Mouse (Mus musculus): ENCODE data around the gene Adam23. TPM values are rescaled to one million over a fixed set of nuclear protein-coding genes. Genes with fewer than 3 reads are reported as not detected.

Adam23 gene
- total and polyA plus RNA-seq, 3 experiments, result 1.0 to 1.7 (median 1.4) TPM

DNA sequence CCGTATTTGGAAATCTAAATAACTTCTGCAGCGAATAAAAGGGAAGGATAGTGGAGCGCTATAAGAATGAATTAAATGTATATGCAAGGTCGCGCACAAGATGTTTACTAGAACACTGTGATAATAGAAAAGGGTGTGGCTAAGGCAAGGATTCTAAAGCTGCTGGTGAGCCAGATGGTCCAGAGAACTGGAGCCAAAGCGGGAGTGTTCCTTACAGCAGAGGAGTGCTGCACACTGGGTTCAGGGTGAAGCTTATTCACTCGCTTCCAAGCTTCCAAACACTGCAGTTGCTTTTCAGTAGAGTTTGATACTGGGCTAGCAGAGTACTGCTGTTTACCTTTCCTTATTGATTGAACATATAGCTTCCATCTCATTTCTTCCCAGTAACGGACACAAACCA is 14.5 kb upstream of the Adam23 start:
- Histone ChIP-seq H3K9ac (ENCODE audit: low read depth, low read length) (no peak overlapping the region), H3K79me2 (replicated peaks; ENCODE audit: control insufficient read depth, insufficient read depth, low read length) (no peaks in the 10 kb centered on the region), H3K27ac (peak overlapping the region; percentile 26; the same call in 1 of the 2 replicates), H3K4me1 (ENCODE audit: control insufficient read depth, insufficient read depth, low read length) (peaks cover 2% of the 10 kb centered on the region), H3K36me3 (ENCODE audit: control insufficient read depth, insufficient read depth, low read length) (no peaks in the 10 kb centered on the region), H3K4me3 (no peak overlapping the region), H3K27me3 (ENCODE audit: control insufficient read depth, insufficient read depth, low read length) (no peaks in the 10 kb centered on the region)
- no peak for TF ChIP-seq POLR2A (IDR thresholded peaks at IDR 0.05; ENCODE audit: insufficient read depth, low read depth, low read length)
- TF ChIP-seq EP300 (IDR thresholded peaks at IDR 0.05; ENCODE audit: insufficient read depth, low read depth, low read length), result no peak
- TF ChIP-seq CTCF (IDR thresholded peaks at IDR 0.05), result no peak
- DNase-seq, result no peak
- intact Hi-C loops (cut with DNase I), result no loop called here
- 72% methylated on average over 8 of the region's 8 CpGs for WGBS

DNA sequence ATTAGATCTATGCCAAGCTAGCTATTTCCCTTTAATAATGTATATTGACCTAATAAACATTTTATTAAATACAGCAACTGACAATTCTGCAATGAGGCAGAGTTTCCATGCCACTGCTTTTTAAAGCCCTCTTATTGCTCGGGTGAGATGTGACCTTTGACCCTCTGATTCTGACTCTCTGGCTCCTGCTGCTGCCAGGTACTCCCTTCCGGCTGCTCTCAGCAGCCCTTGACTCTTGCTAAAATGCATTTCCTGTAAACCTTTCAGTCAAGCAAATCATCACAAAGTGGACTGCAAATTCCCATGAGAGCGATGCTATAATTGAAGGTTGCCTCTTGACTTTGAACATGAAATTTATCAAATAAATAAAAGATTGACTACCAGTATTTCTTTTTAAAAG is 13.8 kb upstream of the Adam23 start:
- H3K27me3 ChIP-seq (ENCODE audit: control insufficient read depth, insufficient read depth, low read length), result no peaks in the 10 kb centered on the region
- no peak for TF ChIP-seq POLR2A (IDR thresholded peaks at IDR 0.05; ENCODE audit: insufficient read depth, low read depth, low read length)
- TF ChIP-seq EP300 (IDR thresholded peaks at IDR 0.05; ENCODE audit: insufficient read depth, low read depth, low read length), result no peak
- TF ChIP-seq CTCF (IDR thresholded peaks at IDR 0.05), result no peak

DNA sequence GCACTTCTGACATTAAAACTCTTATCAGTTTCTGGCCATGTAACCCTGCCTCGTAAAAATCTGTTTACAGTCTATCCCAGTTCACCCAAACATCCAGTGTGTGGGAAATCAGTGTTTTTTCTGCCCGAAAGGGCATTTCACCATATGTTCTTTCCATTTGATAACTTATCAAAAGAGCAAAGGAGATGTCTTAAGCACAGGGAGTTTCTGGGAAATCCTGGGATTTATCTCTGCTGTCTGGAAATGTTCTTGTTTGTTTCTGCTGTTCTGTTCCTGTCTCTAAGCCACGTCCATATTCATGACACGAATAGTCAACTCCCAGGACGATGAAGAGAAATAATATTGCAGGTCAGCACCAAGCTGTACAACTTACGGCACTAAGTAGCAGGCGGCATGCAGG is 11.6 kb upstream of the Adam23 start:
- Histone ChIP-seq H3K4me3 (no peak overlapping the region), H3K4me1 (ENCODE audit: control insufficient read depth, insufficient read depth, low read length) (peaks cover 2% of the 10 kb centered on the region), H3K27me3 (ENCODE audit: control insufficient read depth, insufficient read depth, low read length) (no peaks in the 10 kb centered on the region), H3K79me2 (replicated peaks; ENCODE audit: control insufficient read depth, insufficient read depth, low read length) (no peaks in the 10 kb centered on the region), H3K9ac (ENCODE audit: low read depth, low read length) (no peak overlapping the region), H3K36me3 (ENCODE audit: control insufficient read depth, insufficient read depth, low read length) (no peaks in the 10 kb centered on the region), H3K27ac (no peak overlapping the region)
- DNase-seq, result no peak
- 46% methylated on average over 7 of the region's 7 CpGs for WGBS
- intact Hi-C loops (cut with DNase I), result no loop called here
- TF ChIP-seq POLR2A (IDR thresholded peaks at IDR 0.05; ENCODE audit: insufficient read depth, low read depth, low read length) (no peak), EP300 (IDR thresholded peaks at IDR 0.05; ENCODE audit: insufficient read depth, low read depth, low read length) (no peak), CTCF (IDR thresholded peaks at IDR 0.05) (no peak)

More for the DNA sequence above, 13.8 kb upstream of the Adam23 start:
- H3K79me2 ChIP-seq (replicated peaks; ENCODE audit: control insufficient read depth, insufficient read depth, low read length), result no peaks in the 10 kb centered on the region
- DNase-seq, result no peak
- intact Hi-C loops (cut with DNase I), result no loop called here
- peaks cover 2% of the 10 kb centered on the region for H3K4me1 ChIP-seq (ENCODE audit: control insufficient read depth, insufficient read depth, low read length)
- no peaks in the 10 kb centered on the region for H3K36me3 ChIP-seq (ENCODE audit: control insufficient read depth, insufficient read depth, low read length)
- no peak overlapping the region for H3K4me3 ChIP-seq
- no peak overlapping the region for H3K9ac ChIP-seq (ENCODE audit: low read depth, low read length)
- H3K27ac ChIP-seq, result no peak overlapping the region; the same call in 1 of the 2 replicates
- WGBS, result 50% methylated on average over 3 of the region's 3 CpGs

DNA sequence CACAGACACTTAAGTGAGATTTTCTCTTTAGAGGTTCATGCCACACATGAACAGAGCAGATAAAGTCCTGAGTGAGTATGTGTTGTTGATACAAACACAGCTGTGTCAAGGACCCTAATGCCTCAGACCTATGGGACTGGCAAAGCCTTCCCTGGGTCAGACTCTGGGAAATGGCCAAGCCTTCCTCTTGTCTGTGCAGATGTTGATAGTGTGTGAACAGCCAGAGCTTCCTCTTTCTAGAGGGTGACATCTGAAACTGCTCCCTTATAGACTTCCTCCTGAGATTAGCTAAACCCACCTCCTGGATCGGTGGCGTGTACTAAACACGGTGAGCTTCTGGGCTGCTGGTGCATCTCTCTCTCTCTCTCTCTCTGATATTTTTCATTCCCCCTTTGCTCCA is 8.2 kb upstream of the Adam23 start:
- Histone ChIP-seq H3K9ac (ENCODE audit: low read depth, low read length) (no peak overlapping the region), H3K79me2 (replicated peaks; ENCODE audit: control insufficient read depth, insufficient read depth, low read length) (no peaks in the 10 kb centered on the region), H3K4me3 (no peak overlapping the region), H3K27me3 (ENCODE audit: control insufficient read depth, insufficient read depth, low read length) (no peaks in the 10 kb centered on the region), H3K4me1 (ENCODE audit: control insufficient read depth, insufficient read depth, low read length) (no peaks in the 10 kb centered on the region), H3K27ac (no peak overlapping the region), H3K36me3 (ENCODE audit: control insufficient read depth, insufficient read depth, low read length) (no peaks in the 10 kb centered on the region)
- WGBS, result 6% methylated on average over 3 of the region's 3 CpGs
- no peak for DNase-seq
- TF ChIP-seq EP300 (IDR thresholded peaks at IDR 0.05; ENCODE audit: insufficient read depth, low read depth, low read length) (no peak), CTCF (IDR thresholded peaks at IDR 0.05) (no peak), POLR2A (IDR thresholded peaks at IDR 0.05; ENCODE audit: insufficient read depth, low read depth, low read length) (no peak)
- intact Hi-C loops (cut with DNase I), result no loop called here

DNA sequence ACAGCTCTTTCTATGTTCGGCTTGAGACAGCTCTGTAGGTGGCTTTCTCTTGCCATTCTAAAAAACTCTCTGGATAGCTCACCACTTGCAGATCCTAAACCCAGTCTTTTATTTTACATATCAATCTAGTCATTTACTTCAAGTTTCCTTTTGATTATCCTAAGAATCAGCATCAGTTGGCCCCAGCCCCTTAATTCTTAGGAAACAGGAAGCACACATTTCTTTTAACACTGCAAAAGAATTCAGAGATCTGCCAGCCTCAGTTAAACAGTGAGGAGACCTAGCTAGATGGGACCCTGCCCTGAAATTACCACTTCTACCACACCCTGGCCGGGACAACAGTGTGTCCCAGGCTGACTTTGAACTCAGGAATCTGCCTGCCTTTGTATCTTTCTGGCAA is 3.5 kb upstream of the Adam23 start:
- intact Hi-C loops (cut with DNase I), result no loop called here
- 67% methylated on average over 2 of the region's 2 CpGs for WGBS

DNA sequence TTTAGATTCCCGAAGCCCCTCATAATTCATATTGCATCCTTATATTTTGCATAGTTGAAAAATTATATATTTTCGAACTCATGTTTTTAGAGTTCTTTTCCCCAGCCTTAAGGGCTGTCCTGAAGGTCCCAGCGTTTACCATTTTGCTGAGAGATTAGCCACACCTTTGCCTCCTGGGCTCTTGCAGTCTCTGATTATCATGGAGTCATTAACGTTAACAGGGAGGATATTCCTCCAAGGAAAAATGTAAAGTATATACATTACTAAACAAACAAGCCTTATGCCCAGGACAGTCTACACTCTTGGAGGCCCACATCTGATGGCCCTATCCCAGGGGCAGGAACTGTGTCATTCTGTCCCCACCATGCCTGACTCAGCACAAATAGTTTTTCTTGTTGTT is 3.1 kb upstream of the Adam23 start:
- Histone ChIP-seq H3K36me3 (ENCODE audit: control insufficient read depth, insufficient read depth, low read length) (no peaks in the 10 kb centered on the region), H3K4me3 (no peak overlapping the region), H3K4me1 (ENCODE audit: control insufficient read depth, insufficient read depth, low read length) (no peaks in the 10 kb centered on the region), H3K27me3 (ENCODE audit: control insufficient read depth, insufficient read depth, low read length) (no peaks in the 10 kb centered on the region; the same call in 1 of the 2 replicates), H3K27ac (no peak overlapping the region), H3K9ac (ENCODE audit: low read depth, low read length) (no peak overlapping the region), H3K79me2 (replicated peaks; ENCODE audit: control insufficient read depth, insufficient read depth, low read length) (no peaks in the 10 kb centered on the region)
- 74% methylated on average over 4 of the region's 4 CpGs for WGBS
- no peak for TF ChIP-seq EP300 (IDR thresholded peaks at IDR 0.05; ENCODE audit: insufficient read depth, low read depth, low read length)
- no peak for TF ChIP-seq CTCF (IDR thresholded peaks at IDR 0.05)
- no peak for TF ChIP-seq POLR2A (IDR thresholded peaks at IDR 0.05; ENCODE audit: insufficient read depth, low read depth, low read length)
- no peak for DNase-seq
- intact Hi-C loops (cut with DNase I), result no loop called here

More for the DNA sequence above, 3.5 kb upstream of the Adam23 start:
- Histone ChIP-seq H3K4me1 (ENCODE audit: control insufficient read depth, insufficient read depth, low read length) (no peaks in the 10 kb centered on the region), H3K79me2 (replicated peaks; ENCODE audit: control insufficient read depth, insufficient read depth, low read length) (no peaks in the 10 kb centered on the region), H3K27ac (no peak overlapping the region), H3K27me3 (ENCODE audit: control insufficient read depth, insufficient read depth, low read length) (no peaks in the 10 kb centered on the region; the same call in 1 of the 2 replicates), H3K36me3 (ENCODE audit: control insufficient read depth, insufficient read depth, low read length) (no peaks in the 10 kb centered on the region), H3K9ac (ENCODE audit: low read depth, low read length) (no peak overlapping the region), H3K4me3 (no peak overlapping the region)
- no peak for DNase-seq
- TF ChIP-seq EP300 (IDR thresholded peaks at IDR 0.05; ENCODE audit: insufficient read depth, low read depth, low read length), result no peak

Data from heart, adult 2 months (tissue).